Mouse (Mus musculus): ENCODE data around the gene Rpe65. TPM values are rescaled to one million over a fixed set of nuclear protein-coding genes. Genes with fewer than 3 reads are reported as not detected.

The Rpe65 gene
- not detected in 2 replicates for polyA plus RNA-seq (2016; fragmentation: Nextera tagmentation; extraction: Ambion mirVana)

GRCm38 (mm10) chr3:159598875-159599274, at the start of gene Rpe65:
Gene Rpe65, plus strand, starts transcription at chr3:159599175.
- Histone ChIP-seq H3K27me3 (no peaks in the 10 kb centered on the region), H3K4me1 (no peaks in the 10 kb centered on the region), H3K36me3 (replicated peaks) (no peaks in the 10 kb centered on the region), H3K4me3 (replicated peaks) (no peak within 1 kb of the TSS), H3K9ac (no peak within 1 kb of the TSS), H3K27ac (no peak within 1 kb of the TSS), H3K9me3 (no peaks in the 10 kb centered on the region), H3K4me2 (no peak within 1 kb of the TSS)
- ATAC-seq (ENCODE audit: low FRiP score): no peak
- WGBS: 53% methylated on average over 1 of the region's 1 CpGs

- no peak overlapping the region for H3K4me3 ChIP-seq (replicated peaks)
- H3K4me1 ChIP-seq: no peaks in the 10 kb centered on the region
- H3K36me3 ChIP-seq (replicated peaks): no peaks in the 10 kb centered on the region
- no peaks in the 10 kb centered on the region for H3K9me3 ChIP-seq
- no peak overlapping the region for H3K4me2 ChIP-seq
- no peak overlapping the region for H3K9ac ChIP-seq
- ATAC-seq (ENCODE audit: low FRiP score): no peak
- no peak overlapping the region for H3K27ac ChIP-seq
- H3K27me3 ChIP-seq: no peaks in the 10 kb centered on the region
Observed at GRCm38 (mm10) chr3:159550224-159550623, 48.8 kb upstream of the Rpe65 start.

DNA sequence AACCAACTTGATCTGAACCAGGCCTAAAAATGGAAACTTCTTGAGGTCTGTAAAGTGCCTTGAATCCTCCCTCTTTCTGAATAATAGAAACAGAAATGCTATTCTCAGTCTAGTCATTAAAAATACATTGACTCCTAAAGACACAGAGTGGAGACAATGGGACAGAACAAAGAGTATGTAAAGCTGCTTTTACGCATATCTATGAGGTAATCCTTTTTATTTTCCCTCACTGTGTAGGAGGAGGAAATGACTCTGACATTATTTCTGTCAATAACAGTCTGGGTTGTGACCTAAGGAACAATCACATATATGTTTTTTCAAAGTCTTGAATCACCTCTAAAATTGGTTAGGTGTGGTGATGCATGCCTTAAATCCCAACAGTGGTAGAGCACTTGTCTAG, 16.0 kb downstream of the Rpe65 start:
- Histone ChIP-seq H3K9ac (no peak overlapping the region), H3K27ac (no peak overlapping the region), H3K36me3 (replicated peaks) (no peaks in the 10 kb centered on the region), H3K4me3 (replicated peaks) (no peak overlapping the region), H3K9me3 (no peaks in the 10 kb centered on the region), H3K4me2 (no peak overlapping the region), H3K27me3 (no peaks in the 10 kb centered on the region), H3K4me1 (no peaks in the 10 kb centered on the region)
- ATAC-seq (ENCODE audit: low FRiP score): no peak
- 88% methylated on average over 1 of the region's 1 CpGs for WGBS

DNA sequence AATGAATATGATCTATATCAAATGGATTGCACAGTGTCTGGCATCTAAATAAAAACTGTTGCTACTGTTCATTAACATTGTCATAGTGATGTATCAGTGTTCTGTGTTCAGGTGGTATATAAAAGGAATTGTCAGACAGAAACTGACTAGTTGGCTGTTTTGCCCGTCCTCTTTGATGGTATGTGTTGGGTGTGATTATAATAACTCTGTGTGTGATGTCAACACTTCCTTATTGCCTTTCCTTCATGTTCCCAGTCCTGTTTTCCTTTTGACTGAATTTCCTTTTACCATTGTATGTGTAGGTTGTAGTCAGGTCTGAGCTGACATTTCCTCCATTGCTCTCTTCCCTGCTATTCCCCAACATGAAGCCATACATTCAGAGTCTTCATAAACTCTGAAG, 22.1 kb downstream of the Rpe65 start:
- 70% methylated on average over 1 of the region's 1 CpGs for WGBS
- H3K4me2 ChIP-seq: no peak overlapping the region
- no peak for ATAC-seq (ENCODE audit: low FRiP score)
- H3K27ac ChIP-seq: no peak overlapping the region
- no peak overlapping the region for H3K9ac ChIP-seq
- H3K9me3 ChIP-seq: no peaks in the 10 kb centered on the region
- H3K36me3 ChIP-seq (replicated peaks): no peaks in the 10 kb centered on the region
- H3K27me3 ChIP-seq: no peaks in the 10 kb centered on the region
- H3K4me3 ChIP-seq (replicated peaks): no peak overlapping the region
- no peaks in the 10 kb centered on the region for H3K4me1 ChIP-seq

- H3K9me3 ChIP-seq: no peaks in the 10 kb centered on the region
- H3K27me3 ChIP-seq: no peaks in the 10 kb centered on the region
- 87% methylated on average over 1 of the region's 1 CpGs for WGBS
- no peak overlapping the region for H3K27ac ChIP-seq
- H3K36me3 ChIP-seq (replicated peaks): no peaks in the 10 kb centered on the region
- no peaks in the 10 kb centered on the region for H3K4me1 ChIP-seq
- H3K4me3 ChIP-seq (replicated peaks): no peak overlapping the region
- no peak overlapping the region for H3K4me2 ChIP-seq
- no peak overlapping the region for H3K9ac ChIP-seq
- ATAC-seq (ENCODE audit: low FRiP score): no peak
Observed at GRCm38 (mm10) chr3:159624010-159624409, 25.0 kb downstream of the Rpe65 start.

- Histone ChIP-seq H3K27ac (no peak overlapping the region), H3K9me3 (no peaks in the 10 kb centered on the region), H3K9ac (no peak overlapping the region), H3K36me3 (replicated peaks) (no peaks in the 10 kb centered on the region), H3K4me3 (replicated peaks) (no peak overlapping the region), H3K27me3 (no peaks in the 10 kb centered on the region), H3K4me1 (no peaks in the 10 kb centered on the region), H3K4me2 (no peak overlapping the region)
- ATAC-seq (ENCODE audit: low FRiP score): no peak
- WGBS: 64% methylated on average over 1 of the region's 1 CpGs
Observed at GRCm38 (mm10) chr3:159660741-159661140, 61.8 kb downstream of the Rpe65 start.

GRCm38 (mm10) chr3:159663333-159663732, 64.4 kb downstream of the Rpe65 start:
- Histone ChIP-seq H3K27ac (no peak overlapping the region), H3K9ac (no peak overlapping the region), H3K36me3 (replicated peaks) (no peaks in the 10 kb centered on the region), H3K4me3 (replicated peaks) (no peak overlapping the region), H3K9me3 (no peaks in the 10 kb centered on the region), H3K4me1 (no peaks in the 10 kb centered on the region), H3K4me2 (no peak overlapping the region), H3K27me3 (no peaks in the 10 kb centered on the region)
- 80% methylated on average over 1 of the region's 1 CpGs for WGBS
- ATAC-seq (ENCODE audit: low FRiP score): no peak

Other genes with a start within 250 kb of the Rpe65 start
- 29.0 and 29.5 TPM in 2 replicates for gene Depdc1a, start 103.7 kb upstream of the Rpe65 start, polyA plus RNA-seq (2016; fragmentation: Nextera tagmentation; extraction: Ambion mirVana)
- 65.9 and 87.8 TPM in 2 replicates for gene Wls, start 240.5 kb downstream of the Rpe65 start, polyA plus RNA-seq (2016; fragmentation: Nextera tagmentation; extraction: Ambion mirVana)

Measured in forebrain, embryonic 12.5 days (tissue).